Comparison of ENCODE assay signal across 9 mouse cellular contexts in the genomic region with DNA sequence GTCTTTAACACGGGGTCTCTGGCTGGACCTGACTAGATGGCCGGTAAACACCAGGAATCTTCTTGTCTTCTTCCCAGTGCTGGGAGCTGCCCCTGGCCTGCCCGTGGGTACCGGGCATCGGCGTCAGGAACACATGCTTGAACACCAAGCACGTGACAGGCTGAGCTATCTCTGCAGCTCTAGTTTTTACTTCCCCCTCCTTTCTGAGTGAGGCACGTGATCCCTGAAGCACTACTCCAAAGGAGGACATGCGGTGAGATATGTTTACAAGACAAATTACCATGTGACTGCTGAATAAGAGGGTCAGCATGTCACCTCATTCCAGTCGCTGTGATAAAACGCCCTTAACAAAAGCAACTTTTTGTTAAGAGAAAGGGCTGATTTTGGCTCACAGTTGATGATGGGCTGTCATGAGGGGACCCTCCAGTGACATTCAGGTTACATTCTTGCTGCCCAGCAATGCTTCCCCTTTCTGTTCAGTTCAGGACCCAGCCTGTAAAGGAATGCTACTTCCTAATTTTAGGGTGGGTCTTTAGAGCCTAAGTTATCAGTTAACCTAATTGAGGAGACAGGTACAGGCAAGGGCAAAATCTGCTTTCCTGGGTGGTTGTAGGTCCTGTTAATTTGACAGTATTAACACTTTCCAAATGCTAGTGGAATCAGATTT.
DNase-seq lines count a peak whose midpoint lies in the region; ATAC-seq and TF ChIP-seq lines count a peak whose summit lies in the region.
"Had no signal": no experiment of that assay in that cellular context is flagged by ENCODE, and none has a peak within 500 bp of the region (broad histone marks: within the 10 kb centered on the region; RNA-seq: fewer than 3 reads in every experiment).

No protein-coding gene starts in this region.

- 60% methylated on average over 11 of the region's 11 CpGs for WGBS in liver, adult 2 months

- peak; percentile 11 for DNase-seq in CD4-positive, CD25-positive, alpha-beta regulatory T cell, adult 2 months (ENCODE audit: low read depth, low spot score)
- peak; percentile 11 for DNase-seq in brain, embryonic 14.5 days (ENCODE audit: low read depth)
- DNase-seq in liver, adult 2 months (ENCODE audit: extremely low read depth, low read depth, low spot score), result peak; percentile 27
- DNase-seq in natural killer cell, adult 2 months (ENCODE audit: low spot score in 2 of 2), result peak; percentile 7 to 53
- no peak for DNase-seq in testis, postnatal 14 days (ENCODE audit: low spot score)
- DNase-seq in frontal cortex, postnatal 36 days (ENCODE audit: low spot score in 2 of 2), result no peak

- H3K4me1 ChIP-seq in liver, adult 2 months (ENCODE audit: control insufficient read depth, insufficient read depth, low read length), result no peaks in the 10 kb centered on the region

- no peak overlapping the region for H3K4me3 ChIP-seq in liver, adult 2 months (ENCODE audit: insufficient read depth, low read depth, low read length)
- H3K4me3 ChIP-seq: midbrain, embryonic 10.5 days had no signal

- ATAC-seq in CD4-positive, CD25-positive, alpha-beta regulatory T cell, adult 4 months, result no peak
- ATAC-seq in erythroid progenitor cell, adult 5-6 weeks (replicated peaks; ENCODE audit: low FRiP score, poor library complexity, severe bottlenecking), result no peak

- TF ChIP-seq POLR2A in brain, embryonic 14.5 days (IDR thresholded peaks at IDR 0.05; ENCODE audit: borderline replicate concordance, extremely low read depth, insufficient read depth, insufficient read length, poor library complexity, severe bottlenecking), result no peak
- TF ChIP-seq POLR2A in liver, adult 2 months (IDR thresholded peaks at IDR 0.05; ENCODE audit: extremely low read depth, insufficient read depth, low read length), result no peak

- TF ChIP-seq CTCF in brain, embryonic 14.5 days (IDR thresholded peaks at IDR 0.05; ENCODE audit: borderline replicate concordance, extremely low read depth, insufficient read depth, insufficient read length), result no peak
- TF ChIP-seq CTCF in liver, adult 2 months (IDR thresholded peaks at IDR 0.05; ENCODE audit: low read depth, low read length), result no peak

- no peak overlapping the region for H3K9ac ChIP-seq in liver, adult 2 months (ENCODE audit: low read depth, low read length)

- H3K27me3 ChIP-seq in liver, adult 2 months (ENCODE audit: control insufficient read depth, insufficient read depth, low read length), result no peaks in the 10 kb centered on the region

- no peaks in the 10 kb centered on the region for H3K36me3 ChIP-seq in liver, adult 2 months (ENCODE audit: control insufficient read depth, insufficient read depth, low read length)
- H3K36me3 ChIP-seq: midbrain, embryonic 10.5 days had no signal

- H3K79me2 ChIP-seq in liver, adult 2 months (ENCODE audit: control insufficient read depth, insufficient read depth, low read length), result no peaks in the 10 kb centered on the region

- no peak overlapping the region for H3K27ac ChIP-seq in liver, adult 2 months (replicated peaks; ENCODE audit: insufficient read depth, low read depth, low read length)
- H3K27ac ChIP-seq: midbrain, embryonic 10.5 days had no signal

Comparison
In these comparisons a context has a peak if more than half of its experiments do, and no peak if none do; other contexts are left out.
1. DNase-seq: peak in CD4-positive, CD25-positive, alpha-beta regulatory T cell, adult 2 months (single experiment), brain, embryonic 14.5 days (single experiment), liver, adult 2 months (single experiment) and natural killer cell, adult 2 months (2 of 2); none in testis, postnatal 14 days (single experiment) and frontal cortex, postnatal 36 days (0 of 2).